Mouse (Mus musculus) lung, postnatal 36 days (tissue): ENCODE data around the gene Fbxo27.
"Not testable (repeated sequence)": the region's sequence is repeated elsewhere in the genome, so short reads cannot be mapped to it uniquely, and the experiment has no call there.

Experiments
- DNase-seq: peaks from one replicate; pipeline ENCODE4 v3.0.0; 2022; ENCODE audit warnings: mixed read lengths

Gene Fbxo27

GRCm38 (mm10) chr7:28692545-28693320, at the start of gene Fbxo27:
Gene Fbxo27, plus strand, starts transcription at chr7:28692849.
- DNase-seq: no peak

GRCm38 (mm10) chr7:28645366-28645765, 47.3 kb upstream of the Fbxo27 start:
- no peak for DNase-seq

- no peak for DNase-seq
Observed at GRCm38 (mm10) chr7:28645947-28646475, 46.6 kb upstream of the Fbxo27 start.

GRCm38 (mm10) chr7:28647016-28647415, 45.6 kb upstream of the Fbxo27 start:
- no peak for DNase-seq

- peak; percentile 8 for DNase-seq
Observed at GRCm38 (mm10) chr7:28651157-28651556, 41.5 kb upstream of the Fbxo27 start.

- no peak for DNase-seq
Observed at GRCm38 (mm10) chr7:28656430-28656829, 36.2 kb upstream of the Fbxo27 start.

GRCm38 (mm10) chr7:28665620-28666579, 26.7 kb upstream of the Fbxo27 start:
- peak; percentile 8 for DNase-seq

GRCm38 (mm10) chr7:28671172-28671571, 21.5 kb upstream of the Fbxo27 start:
- peak; percentile 27 for DNase-seq

- no peak for DNase-seq
Observed at GRCm38 (mm10) chr7:28672276-28672675, 20.4 kb upstream of the Fbxo27 start.

GRCm38 (mm10) chr7:28672786-28673185, 19.9 kb upstream of the Fbxo27 start:
- not testable (repeated sequence) for DNase-seq

- DNase-seq: no peak
Observed at GRCm38 (mm10) chr7:28674994-28675393, 17.7 kb upstream of the Fbxo27 start.

GRCm38 (mm10) chr7:28675746-28676145, 16.9 kb upstream of the Fbxo27 start:
- peak; percentile 52 for DNase-seq

- peak; percentile 23 for DNase-seq
Observed at GRCm38 (mm10) chr7:28676811-28677541, 15.7 kb upstream of the Fbxo27 start.

GRCm38 (mm10) chr7:28677624-28678023, 15.0 kb upstream of the Fbxo27 start:
- no peak for DNase-seq

GRCm38 (mm10) chr7:28691075-28691474, 1.6 kb upstream of the Fbxo27 start:
- no peak for DNase-seq

- peak; percentile 94 for DNase-seq
Observed at GRCm38 (mm10) chr7:28693321-28693966, 795 bp downstream of the Fbxo27 start.

- no peak for DNase-seq
Observed at GRCm38 (mm10) chr7:28694423-28694822, 1.8 kb downstream of the Fbxo27 start.

- no peak for DNase-seq
Observed at GRCm38 (mm10) chr7:28694966-28695511, 2.4 kb downstream of the Fbxo27 start.

- no peak for DNase-seq
Observed at GRCm38 (mm10) chr7:28697277-28697676, 4.6 kb downstream of the Fbxo27 start.

- DNase-seq: no peak
Observed at GRCm38 (mm10) chr7:28700269-28700668, 7.6 kb downstream of the Fbxo27 start.

- not testable (repeated sequence) for DNase-seq
Observed at GRCm38 (mm10) chr7:28701306-28701705, 8.7 kb downstream of the Fbxo27 start.
